Mouse (Mus musculus) naive thymus-derived CD4-positive, alpha-beta T cell, adult 2 months (primary cell): ENCODE data around the gene Stk11.

ENCODE experiments used
- DNase-seq: peaks from one replicate; pipeline ENCODE4 v3.0.0-alpha.2; 2011; ENCODE audit warnings: low read depth

Stk11 gene

GRCm38 (mm10) chr10:80130403-80131031 lies 14.9 kb downstream of the Stk11 start:
- DNase-seq, result no peak

DNA sequence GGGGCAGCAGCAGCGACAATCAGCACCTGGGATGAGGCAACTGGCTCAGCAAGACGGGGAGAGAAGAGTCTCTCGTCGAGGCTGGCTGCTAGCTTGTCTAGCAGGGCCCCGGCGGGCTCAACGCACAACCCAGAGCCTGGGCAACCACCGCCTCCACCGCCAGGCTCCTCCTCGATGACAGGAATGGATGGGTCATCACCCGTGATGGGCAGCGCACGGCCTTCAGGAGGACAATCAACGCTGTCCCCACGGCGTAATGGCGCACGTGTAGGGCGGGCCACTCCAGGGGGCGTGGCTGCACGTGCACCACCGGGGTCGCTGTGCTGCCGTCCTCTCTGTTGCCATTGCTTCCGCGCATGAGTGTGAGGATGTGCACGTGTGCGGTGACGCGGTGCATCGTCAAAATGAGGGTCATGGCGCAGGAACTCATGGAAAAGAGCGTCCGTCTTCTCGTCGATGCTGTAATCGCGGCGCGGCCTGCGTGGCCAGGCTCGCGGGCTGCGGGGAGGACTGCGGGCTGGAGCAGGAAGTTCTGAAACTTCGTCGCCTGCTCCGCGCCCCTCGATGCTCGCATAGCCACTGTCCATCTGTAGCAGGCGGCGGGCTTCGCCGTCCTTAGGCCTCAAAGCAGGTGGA lies 15.8 kb downstream of the Stk11 start:
- DNase-seq, result no peak

GRCm38 (mm10) chr10:80131952-80132350 lies 16.3 kb downstream of the Stk11 start:
- DNase-seq, result no peak

GRCm38 (mm10) chr10:80133226-80133849 lies 17.7 kb downstream of the Stk11 start:
- no peak for DNase-seq

DNA sequence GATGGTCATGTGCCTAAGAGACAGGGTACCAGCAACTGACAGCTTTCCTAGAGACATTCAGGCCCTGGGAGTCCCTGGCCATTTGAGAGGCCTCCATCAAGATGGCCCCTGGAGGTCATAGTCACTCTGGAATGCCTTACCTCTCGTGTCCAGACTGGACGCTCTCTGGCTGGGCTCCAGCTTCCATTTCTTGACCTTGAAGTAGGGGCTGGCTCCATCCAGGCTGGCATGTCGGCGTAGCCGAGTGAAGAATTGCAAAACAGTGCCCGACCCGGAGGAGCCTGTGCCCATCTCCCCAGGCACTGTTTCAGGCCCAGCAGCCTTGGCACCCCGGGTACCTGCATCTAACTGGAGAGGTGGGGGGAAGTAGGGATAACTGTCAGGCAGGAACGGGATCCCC lies 18.8 kb downstream of the Stk11 start:
- no peak for DNase-seq

DNA sequence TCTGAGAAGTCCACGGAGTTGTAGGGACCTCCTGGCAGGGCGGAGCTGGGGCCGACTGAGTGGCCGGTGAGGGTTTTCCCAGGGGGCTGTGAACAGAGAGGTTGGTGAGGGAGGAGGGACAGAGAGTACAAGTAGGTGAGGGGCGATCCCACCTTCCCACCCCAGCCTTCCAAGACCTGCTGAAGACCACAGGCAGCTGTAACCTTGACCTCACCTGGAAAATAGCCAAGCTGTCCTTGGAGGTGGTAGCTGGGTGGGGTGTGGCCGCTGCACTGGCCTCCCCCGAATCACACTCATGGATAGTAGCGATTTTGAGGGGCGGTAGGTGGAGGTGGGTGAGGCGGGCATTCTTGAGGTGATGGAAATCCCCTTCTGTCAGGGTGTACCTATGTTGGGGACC lies 19.6 kb downstream of the Stk11 start:
- no peak for DNase-seq

DNA sequence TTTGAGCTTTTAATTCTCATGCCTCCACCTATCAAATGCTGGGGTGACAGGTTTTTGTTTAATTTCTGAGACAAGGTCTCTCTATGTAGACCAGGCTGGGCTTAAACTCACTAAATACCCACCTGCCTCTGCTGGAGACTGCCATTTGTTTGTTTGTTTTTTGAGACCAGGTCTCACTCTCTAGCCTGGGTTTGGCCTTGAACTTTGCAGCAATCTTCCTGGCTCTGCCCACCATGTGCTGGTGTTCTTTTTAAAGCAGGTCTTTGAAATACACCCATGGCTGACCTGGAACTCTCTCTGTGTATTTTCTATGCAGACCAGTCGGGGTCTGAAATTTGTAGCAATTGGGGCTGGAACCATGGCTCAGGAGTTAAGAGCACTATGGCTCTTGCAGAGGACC lies 20.0 kb downstream of the Stk11 start:
- no peak for DNase-seq

GRCm38 (mm10) chr10:80136179-80136951 lies 20.8 kb downstream of the Stk11 start:
- DNase-seq, result no peak

- DNase-seq, result peak; percentile 74
These were observed 21.5 kb downstream of the Stk11 start for GRCm38 (mm10) chr10:80136952-80137625.

DNA sequence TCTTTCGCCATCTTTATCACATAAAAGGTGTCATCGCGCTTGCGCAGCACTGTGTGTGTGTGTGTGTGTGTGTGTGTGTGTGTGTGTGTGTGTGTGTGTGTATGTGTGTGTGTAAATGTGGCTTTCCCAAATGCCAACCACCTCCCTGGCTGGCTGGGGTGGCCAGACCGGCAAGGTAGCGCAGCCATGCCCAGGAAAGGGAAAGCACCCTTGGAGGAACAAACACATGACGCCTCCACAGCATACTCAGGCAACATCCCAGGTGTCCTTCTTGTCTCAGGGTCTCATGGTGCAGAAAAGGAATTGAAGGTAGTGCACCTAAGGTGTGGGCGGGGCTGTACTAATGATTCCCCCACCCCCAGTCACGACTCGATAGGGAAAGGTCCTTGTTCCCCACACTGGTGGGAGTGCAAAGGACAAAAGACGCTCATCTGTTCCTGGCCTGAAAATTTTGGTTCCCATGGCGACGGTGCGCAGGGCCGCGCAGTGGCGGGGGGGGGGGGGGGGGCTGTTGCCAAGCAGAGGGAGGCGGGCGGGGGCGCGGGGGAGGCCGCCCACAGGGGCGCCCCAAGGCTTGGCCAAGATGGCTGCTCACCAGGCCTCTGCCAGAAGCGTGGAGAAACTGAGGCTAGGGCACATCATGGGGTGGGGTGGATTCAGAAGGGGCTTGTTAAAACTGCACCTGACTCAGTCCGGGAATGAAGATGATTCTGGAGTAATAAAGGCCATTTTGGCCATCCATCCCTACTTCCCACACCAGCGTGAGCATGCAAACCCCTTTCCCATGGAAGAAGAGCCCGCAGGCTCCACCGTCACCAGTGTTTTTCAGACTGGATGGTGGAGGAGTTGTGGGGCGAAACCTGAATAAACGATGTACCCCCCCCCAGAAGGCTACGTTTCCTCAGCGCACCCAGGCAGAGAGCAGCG lies 22.3 kb downstream of the Stk11 start:
- peak; percentile 78 for DNase-seq

DNA sequence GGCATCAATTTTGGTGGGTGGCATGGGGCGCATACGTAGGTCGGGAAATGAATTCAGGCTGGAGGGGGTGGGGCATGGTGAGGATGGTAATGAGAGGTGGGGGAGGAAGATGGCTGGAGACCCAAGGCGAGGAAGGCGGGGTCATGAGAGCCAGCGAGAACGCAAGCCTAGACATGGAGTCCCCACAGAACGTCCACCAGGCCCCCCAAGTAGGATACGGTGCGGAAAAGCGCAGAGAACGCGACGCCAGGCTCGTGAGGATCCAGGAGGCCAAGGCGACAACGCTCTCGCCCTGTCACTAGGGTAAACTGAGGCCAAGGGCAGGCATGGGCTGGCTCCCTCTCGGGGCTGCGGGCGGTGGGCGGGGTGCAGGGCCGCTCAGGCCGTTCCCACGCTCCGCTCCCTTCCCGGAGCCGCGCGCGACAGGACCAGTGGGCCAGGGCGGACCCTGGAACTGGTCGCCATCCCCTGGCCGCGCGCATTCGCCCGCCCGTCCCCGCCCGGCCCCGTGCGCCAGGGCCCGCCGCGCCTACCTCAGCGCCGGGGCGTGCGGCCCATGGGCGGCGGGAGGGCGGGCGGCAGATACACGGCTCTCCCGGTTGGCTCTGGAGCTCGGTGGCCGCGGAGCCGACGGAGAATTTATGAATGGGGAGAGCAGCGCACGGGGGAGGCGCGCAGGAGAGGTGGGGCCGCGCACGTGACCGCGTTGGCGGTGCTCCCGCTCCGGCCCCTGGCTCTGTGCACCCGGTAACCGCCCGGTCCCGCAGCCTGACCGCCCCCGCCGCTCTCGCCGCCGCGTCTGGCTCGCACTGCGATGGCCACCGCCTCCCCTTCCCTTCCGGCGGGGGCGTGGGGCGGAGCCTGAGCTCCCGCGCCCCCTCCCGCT lies 23.2 kb downstream of the Stk11 start, which contains the start of gene Atp5d:
Gene Atp5d, plus strand, starts transcription at position 80 of the 886 bp plus-strand sequence.
- DNase-seq, result no peak

DNA sequence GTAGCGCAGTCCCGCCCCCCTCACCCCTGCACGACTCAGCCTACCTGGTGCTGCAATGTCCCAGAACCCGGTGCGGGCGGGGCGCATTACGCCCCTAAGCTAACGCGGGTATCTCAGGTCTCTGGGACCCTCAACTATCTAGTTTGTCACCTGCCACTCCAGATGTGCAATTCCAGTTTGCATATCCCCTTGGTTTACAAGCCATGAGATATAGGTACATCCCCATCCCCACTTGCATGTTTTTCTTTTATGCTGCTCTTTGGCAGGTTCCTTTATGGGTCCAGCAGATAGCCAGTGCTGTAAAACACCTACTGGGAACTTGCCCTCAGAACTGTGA lies 23.8 kb downstream of the Stk11 start:
- DNase-seq, result peak; percentile 86

DNA sequence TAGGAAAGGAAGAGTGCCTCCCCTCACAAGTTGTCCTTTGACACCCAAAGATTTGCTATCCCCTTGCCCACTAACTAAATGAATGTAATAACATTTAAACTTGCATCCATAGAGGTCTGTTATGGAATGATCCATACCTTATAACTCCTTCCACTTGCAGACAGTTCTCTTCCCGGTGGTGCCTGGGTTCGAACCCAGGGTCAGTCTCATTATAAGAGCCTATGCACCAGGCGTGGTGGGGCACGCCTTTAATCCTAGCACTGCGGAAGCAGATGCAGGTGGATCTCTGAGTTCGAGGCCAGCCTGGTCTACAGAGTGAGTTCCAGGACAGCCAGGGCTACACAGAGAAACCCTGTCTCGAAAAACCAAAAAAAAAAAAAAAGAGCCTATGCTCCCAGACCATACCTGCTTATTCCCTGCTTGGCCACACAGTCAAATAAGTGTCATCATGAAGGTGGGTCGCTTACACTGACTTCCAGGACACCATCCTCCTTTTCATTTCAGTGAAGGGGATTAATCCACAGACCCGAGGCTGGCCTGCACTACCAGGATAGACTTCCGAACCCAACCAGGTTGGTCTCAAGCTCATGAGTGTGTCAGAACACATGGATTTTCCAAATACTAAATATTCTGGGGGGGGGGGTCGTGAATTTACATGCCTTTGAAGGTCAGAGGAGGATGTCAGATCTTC lies 24.5 kb downstream of the Stk11 start:
- no peak for DNase-seq

DNA sequence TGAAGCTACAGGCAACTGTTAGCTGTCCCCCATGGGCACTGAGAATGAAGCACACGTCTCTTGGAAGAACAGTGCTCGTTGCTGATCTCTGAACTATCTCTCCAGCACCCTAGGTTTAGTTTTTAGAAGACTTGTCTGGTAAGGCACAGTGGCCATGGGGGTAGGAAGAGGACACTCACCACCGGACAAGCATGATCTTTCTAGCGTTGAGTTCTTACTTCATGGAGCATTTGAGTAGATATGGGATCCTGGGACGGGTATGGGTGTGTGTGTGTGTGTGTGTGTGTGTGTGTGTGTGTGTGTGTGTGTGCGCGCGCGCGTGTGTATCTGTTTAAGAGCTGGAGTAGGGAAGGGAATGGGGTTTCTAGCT lies 25.0 kb downstream of the Stk11 start, which contains the start of gene Cbarp:
Gene Cbarp, minus strand, starts transcription at position 170 of the 370 bp plus-strand sequence.
- no peak for DNase-seq

- peak; percentile 99 for DNase-seq
These were observed 25.6 kb downstream of the Stk11 start for GRCm38 (mm10) chr10:80141243-80141642.

GRCm38 (mm10) chr10:80141786-80142529 lies 26.4 kb downstream of the Stk11 start:
- DNase-seq, result peak; percentile 96

- DNase-seq, result no peak
These were observed 26.9 kb downstream of the Stk11 start for GRCm38 (mm10) chr10:80142530-80142925.

- DNase-seq, result no peak
These were observed 28.1 kb downstream of the Stk11 start for GRCm38 (mm10) chr10:80143664-80144063.

DNA sequence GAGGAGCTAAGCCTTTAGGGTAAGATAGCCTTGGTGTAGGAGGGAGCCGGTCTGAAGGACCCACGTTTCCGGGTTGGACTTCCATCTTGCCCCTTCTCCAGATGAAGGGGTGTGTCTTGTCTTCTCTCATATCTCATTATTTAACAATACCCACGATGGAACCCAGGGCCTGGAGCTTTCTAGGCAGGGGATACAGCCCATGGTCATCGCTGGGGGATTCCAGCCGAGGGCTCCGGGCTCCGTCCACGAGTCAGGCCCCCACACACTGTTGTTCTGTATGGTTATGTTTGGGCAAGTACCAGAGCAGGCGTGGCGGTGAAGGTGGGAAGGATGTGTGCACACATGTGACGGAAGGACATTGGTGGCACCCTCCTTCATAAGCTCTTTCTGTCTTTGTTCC lies 28.6 kb downstream of the Stk11 start:
- DNase-seq, result no peak
